Mouse (Mus musculus): ENCODE results near the gene Pear1. TPM values are rescaled to one million over a fixed set of nuclear protein-coding genes. Genes with fewer than 3 reads are reported as not detected.

Gene Pear1
- polyA plus RNA-seq, 1 experiment: 0.65 TPM

DNA sequence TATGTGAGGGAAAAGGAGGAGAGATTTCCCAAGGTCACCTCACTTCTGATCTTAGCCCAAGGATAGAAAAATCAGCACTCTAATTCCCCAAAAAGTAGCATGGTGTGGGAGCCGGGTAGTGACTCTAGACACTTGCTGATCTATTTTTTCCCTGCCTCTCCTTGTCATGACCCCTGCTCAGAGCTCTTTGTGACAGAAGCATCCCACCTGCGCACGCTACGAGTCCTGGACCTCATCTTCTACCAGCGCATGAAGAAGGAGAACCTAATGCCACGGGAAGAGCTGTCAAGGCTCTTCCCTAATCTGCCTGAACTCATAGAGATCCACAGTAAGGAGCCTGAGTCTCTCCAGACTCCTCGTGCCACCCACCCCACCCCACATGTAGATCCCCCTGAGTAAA, 97.9 kb downstream of the Pear1 start:
- H3K36me3 ChIP-seq (ENCODE audit: control insufficient read depth, insufficient read depth): peaks cover 24% of the 10 kb centered on the region
- H3ac ChIP-seq (ENCODE audit: control insufficient read depth, insufficient read length): no peak overlapping the region
- H3K4me3 ChIP-seq: no peak overlapping the region
- no peaks in the 10 kb centered on the region for H3K79me2 ChIP-seq (ENCODE audit: control insufficient read depth, insufficient read depth)
- no peak for TF ChIP-seq E2F4 (IDR thresholded peaks at IDR 0.05; ENCODE audit: insufficient read depth)
- TF ChIP-seq POLR2AphosphoS2 (IDR thresholded peaks at IDR 0.05; ENCODE audit: insufficient read length, low read depth): no peak
- TF ChIP-seq CEBPB (IDR thresholded peaks at IDR 0.05; ENCODE audit: insufficient read depth, poor library complexity, severe bottlenecking): no peak
- TF ChIP-seq REST (IDR thresholded peaks at IDR 0.05; ENCODE audit: insufficient read depth, insufficient read length): no peak
- TF ChIP-seq TCF12 (IDR thresholded peaks at IDR 0.05; ENCODE audit: insufficient read depth, poor library complexity, severe bottlenecking): no peak
- no peak for TF ChIP-seq TCF3 (IDR thresholded peaks at IDR 0.05; ENCODE audit: insufficient read length, low read depth)
- no peak for TF ChIP-seq MAX (IDR thresholded peaks at IDR 0.05; ENCODE audit: low read depth)
- TF ChIP-seq POLR2A (IDR thresholded peaks at IDR 0.05; ENCODE audit: insufficient read length, low read depth): no peak
- no peak for TF ChIP-seq MYOG (IDR thresholded peaks at IDR 0.05; ENCODE audit: control insufficient read depth in 1 of 3, insufficient read depth in 1 of 3, insufficient read length in 2 of 3, low read depth in 2 of 3)
- no peak for TF ChIP-seq MYOD1 (IDR thresholded peaks at IDR 0.05; ENCODE audit: control insufficient read depth in 1 of 3, insufficient read length in 2 of 3, low read depth in 2 of 3)
- TF ChIP-seq SRF (IDR thresholded peaks at IDR 0.05; ENCODE audit: control insufficient read depth, insufficient read length, low read depth): no peak
- no peak for TF ChIP-seq USF1 (IDR thresholded peaks at IDR 0.05; ENCODE audit: low read depth)
- no peaks in the 10 kb centered on the region for H3K27me3 ChIP-seq (ENCODE audit: control insufficient read depth, insufficient read depth, insufficient read length)
- H3K4me2 ChIP-seq (ENCODE audit: low read depth): no peak overlapping the region

DNA sequence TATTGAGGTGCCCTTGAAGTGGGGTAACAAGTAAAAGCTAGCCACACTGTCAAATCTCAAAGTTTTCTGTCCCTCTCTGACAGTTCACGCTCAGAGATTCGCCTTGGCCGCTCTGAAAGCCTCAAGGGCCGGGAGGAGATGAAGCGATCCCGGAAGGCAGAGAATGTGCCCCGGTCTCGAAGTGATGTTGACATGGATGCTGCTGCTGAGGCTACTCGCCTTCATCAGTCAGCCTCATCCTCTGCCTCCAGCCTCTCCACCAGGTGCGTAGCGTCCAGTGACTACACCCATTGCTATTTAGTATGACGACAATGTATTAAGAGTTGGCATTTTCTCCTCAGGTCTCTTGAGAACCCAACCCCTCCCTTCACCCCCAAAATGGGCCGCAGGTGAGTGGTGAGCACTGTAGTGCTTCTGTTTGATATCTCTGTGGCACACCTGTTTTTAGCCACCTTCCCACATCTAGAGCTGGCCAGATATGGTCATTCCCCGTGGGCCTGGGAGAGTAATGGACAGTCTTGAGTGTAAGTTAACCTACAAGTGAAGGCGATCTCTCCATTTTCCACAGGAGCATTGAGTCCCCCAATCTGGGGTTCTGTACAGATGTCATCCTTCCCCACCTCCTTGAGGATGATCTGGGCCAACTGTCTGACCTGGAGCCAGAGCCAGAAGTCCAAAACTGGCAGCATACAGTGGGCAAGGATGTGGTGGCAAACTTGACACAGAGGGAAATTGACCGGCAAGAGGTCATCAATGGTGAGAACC, 98.5 kb downstream of the Pear1 start:
- Histone ChIP-seq H3K27me3 (ENCODE audit: control insufficient read depth, insufficient read depth, insufficient read length) (no peaks in the 10 kb centered on the region), H3K79me2 (ENCODE audit: control insufficient read depth, insufficient read depth) (no peaks in the 10 kb centered on the region), H3K4me2 (ENCODE audit: low read depth) (no peak overlapping the region), H3K36me3 (ENCODE audit: control insufficient read depth, insufficient read depth) (peaks cover 27% of the 10 kb centered on the region), H3K4me3 (no peak overlapping the region), H3ac (ENCODE audit: control insufficient read depth, insufficient read length) (no peak overlapping the region)
- no peak for TF ChIP-seq E2F4 (IDR thresholded peaks at IDR 0.05; ENCODE audit: insufficient read depth)
- TF ChIP-seq POLR2A (IDR thresholded peaks at IDR 0.05; ENCODE audit: insufficient read length, low read depth): no peak
- TF ChIP-seq REST (IDR thresholded peaks at IDR 0.05; ENCODE audit: insufficient read depth, insufficient read length): no peak
- TF ChIP-seq TCF12 (IDR thresholded peaks at IDR 0.05; ENCODE audit: insufficient read depth, poor library complexity, severe bottlenecking): no peak
- TF ChIP-seq TCF3 (IDR thresholded peaks at IDR 0.05; ENCODE audit: insufficient read length, low read depth): no peak
- TF ChIP-seq SRF (IDR thresholded peaks at IDR 0.05; ENCODE audit: control insufficient read depth, insufficient read length, low read depth): no peak
- no peak for TF ChIP-seq MYOG (IDR thresholded peaks at IDR 0.05; ENCODE audit: control insufficient read depth in 1 of 3, insufficient read depth in 1 of 3, insufficient read length in 2 of 3, low read depth in 2 of 3)
- TF ChIP-seq POLR2AphosphoS2 (IDR thresholded peaks at IDR 0.05; ENCODE audit: insufficient read length, low read depth): no peak
- TF ChIP-seq USF1 (IDR thresholded peaks at IDR 0.05; ENCODE audit: low read depth): no peak

DNA sequence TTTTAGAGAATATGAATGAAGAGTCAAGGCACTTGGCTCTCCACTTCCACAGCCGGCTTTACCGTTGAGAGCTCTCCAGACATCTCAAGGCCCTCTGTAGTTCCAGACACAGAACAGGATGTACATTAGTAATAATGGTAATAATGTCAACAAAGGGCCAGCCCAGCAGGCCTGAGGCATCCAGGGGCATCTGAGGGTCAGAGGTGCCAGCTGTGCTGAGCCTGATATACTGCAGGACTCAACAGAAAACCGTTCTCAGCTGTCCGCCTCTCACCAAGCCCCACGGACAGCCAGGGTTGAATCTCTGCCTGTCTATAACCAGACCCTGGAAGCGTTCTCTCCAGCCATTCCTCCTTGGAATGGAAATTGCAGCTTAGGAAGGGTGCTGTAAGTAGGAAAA, 99.5 kb downstream of the Pear1 start:
- no peak for TF ChIP-seq MYOG (IDR thresholded peaks at IDR 0.05; ENCODE audit: control insufficient read depth in 1 of 3, insufficient read depth in 1 of 3, insufficient read length in 2 of 3, low read depth in 2 of 3)
- no peak for TF ChIP-seq POLR2A (IDR thresholded peaks at IDR 0.05; ENCODE audit: insufficient read length, low read depth)
- TF ChIP-seq POLR2AphosphoS2 (IDR thresholded peaks at IDR 0.05; ENCODE audit: insufficient read length, low read depth): no peak
- no peak for TF ChIP-seq REST (IDR thresholded peaks at IDR 0.05; ENCODE audit: insufficient read depth, insufficient read length)
- no peak for TF ChIP-seq MAX (IDR thresholded peaks at IDR 0.05; ENCODE audit: low read depth)
- no peak for TF ChIP-seq MYOD1 (IDR thresholded peaks at IDR 0.05; ENCODE audit: control insufficient read depth in 1 of 3, insufficient read length in 2 of 3, low read depth in 2 of 3)
- no peak for TF ChIP-seq SRF (IDR thresholded peaks at IDR 0.05; ENCODE audit: control insufficient read depth, insufficient read length, low read depth)
- no peak for TF ChIP-seq TCF12 (IDR thresholded peaks at IDR 0.05; ENCODE audit: insufficient read depth, poor library complexity, severe bottlenecking)
- no peak for TF ChIP-seq CEBPB (IDR thresholded peaks at IDR 0.05; ENCODE audit: insufficient read depth, poor library complexity, severe bottlenecking)
- no peak for TF ChIP-seq E2F4 (IDR thresholded peaks at IDR 0.05; ENCODE audit: insufficient read depth)
- TF ChIP-seq TCF3 (IDR thresholded peaks at IDR 0.05; ENCODE audit: insufficient read length, low read depth): no peak
- TF ChIP-seq USF1 (IDR thresholded peaks at IDR 0.05; ENCODE audit: low read depth): no peak
- H3K36me3 ChIP-seq (ENCODE audit: control insufficient read depth, insufficient read depth): peaks cover 24% of the 10 kb centered on the region
- H3K4me3 ChIP-seq: no peak overlapping the region
- H3K27me3 ChIP-seq (ENCODE audit: control insufficient read depth, insufficient read depth, insufficient read length): no peaks in the 10 kb centered on the region
- no peak overlapping the region for H3ac ChIP-seq (ENCODE audit: control insufficient read depth, insufficient read length)
- no peak overlapping the region for H3K4me2 ChIP-seq (ENCODE audit: low read depth)
- no peaks in the 10 kb centered on the region for H3K79me2 ChIP-seq (ENCODE audit: control insufficient read depth, insufficient read depth)

DNA sequence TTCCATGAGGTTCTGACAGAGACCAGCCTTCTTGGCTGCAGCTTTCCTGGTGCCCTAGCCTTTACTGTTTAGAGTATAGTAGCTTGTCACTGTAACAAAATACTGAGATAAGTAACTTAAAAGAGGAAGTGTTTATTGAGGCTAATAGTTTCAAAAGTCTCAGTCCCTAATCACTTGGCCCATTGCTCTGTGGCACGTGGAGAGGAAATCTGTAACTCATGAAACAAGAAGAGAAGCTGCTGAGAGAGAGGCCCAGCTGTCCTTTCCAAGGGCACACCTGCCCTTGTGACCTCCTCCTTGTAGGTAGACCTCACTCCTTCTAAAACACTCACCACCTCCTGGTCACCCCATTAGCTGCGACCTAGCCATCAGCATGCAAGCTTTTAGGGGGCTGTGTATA, 105.6 kb downstream of the Pear1 start:
- peaks cover 31% of the 10 kb centered on the region for H3K36me3 ChIP-seq (ENCODE audit: control insufficient read depth, insufficient read depth)

More for the DNA sequence above, 105.6 kb downstream of the Pear1 start:
- Histone ChIP-seq H3K4me3 (no peak overlapping the region), H3K4me2 (ENCODE audit: low read depth) (no peak overlapping the region), H3K79me2 (ENCODE audit: control insufficient read depth, insufficient read depth) (no peaks in the 10 kb centered on the region), H3K27me3 (ENCODE audit: control insufficient read depth, insufficient read depth, insufficient read length) (no peaks in the 10 kb centered on the region), H3ac (ENCODE audit: control insufficient read depth, insufficient read length) (no peak overlapping the region)
- TF ChIP-seq CEBPB (IDR thresholded peaks at IDR 0.05; ENCODE audit: insufficient read depth, poor library complexity, severe bottlenecking) (no peak), SRF (IDR thresholded peaks at IDR 0.05; ENCODE audit: control insufficient read depth, insufficient read length, low read depth) (no peak), MYOG (IDR thresholded peaks at IDR 0.05; ENCODE audit: control insufficient read depth in 1 of 3, insufficient read depth in 1 of 3, insufficient read length in 2 of 3, low read depth in 2 of 3) (no peak), USF1 (IDR thresholded peaks at IDR 0.05; ENCODE audit: low read depth) (no peak), MAX (IDR thresholded peaks at IDR 0.05; ENCODE audit: low read depth) (no peak), MYOD1 (IDR thresholded peaks at IDR 0.05; ENCODE audit: control insufficient read depth in 1 of 3, insufficient read length in 2 of 3, low read depth in 2 of 3) (no peak), E2F4 (IDR thresholded peaks at IDR 0.05; ENCODE audit: insufficient read depth) (no peak), TCF3 (IDR thresholded peaks at IDR 0.05; ENCODE audit: insufficient read length, low read depth) (no peak), TCF12 (IDR thresholded peaks at IDR 0.05; ENCODE audit: insufficient read depth, poor library complexity, severe bottlenecking) (no peak), POLR2AphosphoS2 (IDR thresholded peaks at IDR 0.05; ENCODE audit: insufficient read length, low read depth) (no peak), REST (IDR thresholded peaks at IDR 0.05; ENCODE audit: insufficient read depth, insufficient read length) (no peak), POLR2A (IDR thresholded peaks at IDR 0.05; ENCODE audit: insufficient read length, low read depth) (no peak)

Other genes with a start within 250 kb of the Pear1 start
- gene Arhgef11, start 206.7 kb downstream of the Pear1 start, polyA plus RNA-seq (2012; fragmentation: generic; extraction: Trizol): 6.1 TPM
- gene Lrrc71, start 75.7 kb downstream of the Pear1 start, polyA plus RNA-seq (2012; fragmentation: generic; extraction: Trizol): 0.01 TPM
- gene Ntrk1, start 29.1 kb downstream of the Pear1 start, polyA plus RNA-seq (2012; fragmentation: generic; extraction: Trizol): not detected
- not detected for gene Insrr, start 27.4 kb downstream of the Pear1 start, polyA plus RNA-seq (2012; fragmentation: generic; extraction: Trizol)
- gene Sh2d2a, start 22.4 kb upstream of the Pear1 start, polyA plus RNA-seq (2012; fragmentation: generic; extraction: Trizol): not detected
- gene Prcc, start 61.3 kb upstream of the Pear1 start, polyA plus RNA-seq (2012; fragmentation: generic; extraction: Trizol): 46.3 TPM
- 200 TPM for gene Hdgf, start 82.0 kb upstream of the Pear1 start, polyA plus RNA-seq (2012; fragmentation: generic; extraction: Trizol)
- gene Mrpl24, start 95.2 kb upstream of the Pear1 start, polyA plus RNA-seq (2012; fragmentation: generic; extraction: Trizol): 114 TPM
- gene Isg20l2, start 106.0 kb upstream of the Pear1 start, polyA plus RNA-seq (2012; fragmentation: generic; extraction: Trizol): 19.4 TPM
- 7.0 TPM for gene Rrnad1, start 106.4 kb upstream of the Pear1 start, polyA plus RNA-seq (2012; fragmentation: generic; extraction: Trizol)
- gene Crabp2, start 124.4 kb upstream of the Pear1 start, polyA plus RNA-seq (2012; fragmentation: generic; extraction: Trizol): 67.6 TPM
- gene Nes, start 146.8 kb upstream of the Pear1 start, polyA plus RNA-seq (2012; fragmentation: generic; extraction: Trizol): 268 TPM
- gene Bcan, start 175.9 kb upstream of the Pear1 start, polyA plus RNA-seq (2012; fragmentation: generic; extraction: Trizol): 0.06 TPM
- not detected for gene Hapln2, start 203.3 kb upstream of the Pear1 start, polyA plus RNA-seq (2012; fragmentation: generic; extraction: Trizol)
- gene Gpatch4, start 218.8 kb upstream of the Pear1 start, polyA plus RNA-seq (2012; fragmentation: generic; extraction: Trizol): 11.7 TPM
- 141 TPM for gene Naxe, start 234.2 kb upstream of the Pear1 start, polyA plus RNA-seq (2012; fragmentation: generic; extraction: Trizol)

Data from myocyte (in vitro differentiated cells).